Mouse (Mus musculus): ENCODE measurements at regions not wholly inside any gene's neighbourhood (a gene's known extent, or its start where the extent isn't known, plus 50 kb on each side); places are given as distances from the start of the nearest gene placed in this dataset.

GRCm38 (mm10) chr8:103270815-103271553 is 485.5 kb upstream of the Cdh11 start:
- TF ChIP-seq CTCF (IDR thresholded peaks at IDR 0.05; ENCODE audit: low read depth) (no peak), EP300 (IDR thresholded peaks at IDR 0.05; ENCODE audit: low read depth) (no peak)
